Mouse (Mus musculus) CD4-positive, CD25-positive, alpha-beta regulatory T cell, adult 9 weeks (primary cell): Measurements from ENCODE around the gene Olfr73. TPM values are rescaled to one million over a fixed set of nuclear protein-coding genes. Genes with fewer than 3 reads are reported as not detected.

Source experiments
- polyA plus RNA-seq: library from polyadenylated mRNA; unstranded; fragments of 100-300 nt; shearing (Covaris generic); gene quantifications from one replicate; pipeline ENCODE4 v1.2.1, GENCODE M21; 2017

Olfr73 gene
- polyA plus RNA-seq, result not detected

DNA sequence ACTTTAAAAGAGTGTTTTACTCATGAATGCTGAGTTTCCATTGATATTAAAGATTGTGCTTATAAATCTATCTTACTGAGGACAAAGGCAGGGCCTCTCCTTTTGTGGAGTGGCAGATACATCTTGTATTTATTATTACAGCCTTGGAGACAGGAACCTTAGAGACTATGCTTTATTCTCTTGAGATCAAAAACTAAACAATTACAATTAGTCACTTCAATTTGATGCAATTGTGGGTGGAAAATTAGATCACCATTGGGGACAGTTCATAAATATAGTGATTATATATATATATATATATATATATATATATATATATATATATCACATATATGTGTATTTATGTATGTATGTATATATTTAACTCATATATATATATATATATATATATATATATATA, at the start of gene Olfr73:
Gene Olfr73 (minus strand): TSS at position 101 of the 400 bp plus-strand sequence.

DNA sequence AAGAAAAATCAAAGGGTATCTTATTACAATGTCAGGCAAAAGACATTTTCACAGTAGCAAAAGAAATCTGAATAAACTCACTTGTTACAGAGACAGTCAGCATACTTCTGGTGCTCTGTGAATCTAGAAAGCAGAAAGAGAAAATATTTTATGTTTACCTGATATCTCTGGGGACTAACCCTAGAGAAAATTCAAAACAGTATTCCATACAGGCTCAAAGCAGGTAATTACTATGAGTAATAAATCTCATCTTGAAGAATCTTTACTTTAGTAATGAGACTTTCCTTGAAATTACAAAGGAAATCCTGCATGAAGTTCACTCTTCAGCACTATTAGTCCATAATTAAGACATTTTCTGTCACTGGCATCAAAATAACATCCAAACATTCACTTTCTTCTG, 34.2 kb upstream of the Olfr73 start, which contains the start of gene Olfr1163:
Gene Olfr1163 (minus strand): TSS at position 101 of the 400 bp plus-strand sequence.

GRCm38 (mm10) chr2:88051029-88051428, 13.5 kb upstream of the Olfr73 start, which contains the start of gene Olfr1162:
TSS of gene Olfr1162 (minus strand) at chr2:88051129.

DNA sequence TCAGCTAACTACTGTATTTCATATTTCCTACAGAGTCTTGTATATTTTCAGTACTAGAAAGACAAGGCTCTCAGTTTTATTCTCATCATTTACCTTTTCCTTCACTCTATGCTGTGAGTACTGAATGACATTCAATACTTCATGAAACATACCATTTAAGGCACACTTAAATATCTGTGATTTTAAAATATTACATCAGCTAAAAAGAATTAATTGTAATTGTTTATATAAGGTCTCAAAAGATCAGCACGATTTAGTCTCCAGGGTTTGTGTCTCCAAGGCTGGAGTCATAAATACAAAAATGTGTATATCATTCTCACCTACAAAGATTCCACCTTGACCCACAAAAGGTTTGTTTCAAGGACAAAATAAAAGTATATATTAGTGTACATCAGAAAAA, 15.0 kb downstream of the Olfr73 start, which contains the start of gene Olfr1161:
Gene Olfr1161 (plus strand): TSS at position 301 of the 400 bp plus-strand sequence.

DNA sequence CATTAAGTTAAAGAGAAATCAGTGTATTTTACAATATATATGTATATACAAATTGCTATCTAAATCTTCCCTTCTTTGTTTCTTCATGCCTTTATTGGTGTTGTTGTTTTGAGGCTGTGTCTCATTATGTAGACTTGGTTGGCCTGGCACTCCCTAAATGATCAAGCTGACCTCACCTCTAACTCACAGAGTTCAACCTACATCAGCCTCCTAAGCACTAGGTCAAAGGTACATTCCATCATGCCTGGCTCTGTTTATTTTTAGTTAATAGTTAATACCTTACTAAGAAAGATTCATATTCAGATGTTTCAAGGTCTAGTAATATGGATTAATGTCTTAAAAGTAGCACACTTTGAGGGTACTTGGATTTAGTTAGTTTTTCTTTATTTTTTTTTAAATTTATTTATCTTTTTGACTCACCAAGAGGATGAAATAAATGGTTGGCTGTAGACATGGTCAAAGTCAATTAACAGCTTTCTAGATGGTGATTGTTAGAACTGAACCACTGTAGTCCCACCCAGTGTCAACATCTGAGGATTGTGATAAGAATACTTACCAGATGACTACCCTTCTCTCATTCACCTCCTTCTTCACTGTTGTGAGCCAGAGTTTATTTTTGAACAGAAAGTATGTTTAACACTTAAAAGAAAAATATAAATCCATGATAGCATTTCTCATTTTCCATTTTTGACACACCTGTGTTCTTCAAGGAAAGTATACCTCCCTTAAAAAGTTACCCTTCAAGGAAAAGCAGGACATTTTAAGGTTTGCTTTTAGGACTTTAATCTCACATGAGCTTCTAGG, 29.8 kb downstream of the Olfr73 start, which contains the start of gene Olfr1160:
Gene Olfr1160 (minus strand): TSS at position 754 of the 804 bp plus-strand sequence.

DNA sequence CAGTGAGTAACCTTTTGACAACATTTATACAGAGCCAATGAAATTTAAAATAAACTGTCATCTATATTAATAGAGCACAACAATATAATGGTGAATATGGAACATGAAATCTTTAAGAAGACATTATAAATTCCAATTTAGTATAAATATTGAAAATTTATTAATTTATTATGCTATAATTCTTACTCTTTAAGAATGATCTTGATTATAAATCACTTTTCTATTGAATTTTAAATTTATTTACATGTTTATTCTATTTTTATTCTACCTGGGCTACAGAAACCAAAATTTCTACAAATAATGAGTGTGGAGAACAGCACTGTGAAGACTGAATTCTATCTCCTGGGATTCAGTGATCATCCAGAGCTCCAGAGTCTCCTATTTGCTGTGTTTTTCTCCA, 47.7 kb downstream of the Olfr73 start, which contains the start of gene Olfr1158:
Gene Olfr1158 (plus strand): TSS at position 301 of the 400 bp plus-strand sequence.

Other genes starting within 250 kb of the Olfr73 start
- gene Olfr1143, start 237.1 kb downstream of the Olfr73 start, polyA plus RNA-seq, result not detected
- not detected for gene Olfr1145, start 227.9 kb downstream of the Olfr73 start, polyA plus RNA-seq
- not detected for gene Olfr1148, start 207.2 kb downstream of the Olfr73 start, polyA plus RNA-seq
- gene Olfr1150-ps1, start 193.7 kb downstream of the Olfr73 start, polyA plus RNA-seq, result not detected
- gene Olfr1151, start 181.8 kb downstream of the Olfr73 start, polyA plus RNA-seq, result not detected
- 0.04 TPM for gene Olfr1152, start 171.2 kb downstream of the Olfr73 start, polyA plus RNA-seq
- gene Olfr1153, start 142.7 kb downstream of the Olfr73 start, polyA plus RNA-seq, result not detected
- not detected for gene Olfr1154, start 132.5 kb downstream of the Olfr73 start, polyA plus RNA-seq
- not detected for gene Olfr1155, start 92.6 kb downstream of the Olfr73 start, polyA plus RNA-seq
- gene Olfr1156, start 84.6 kb downstream of the Olfr73 start, polyA plus RNA-seq, result 0.11 TPM
- gene Olfr1157, start 69.4 kb downstream of the Olfr73 start, polyA plus RNA-seq, result not detected
- not detected for gene Olfr74, start 63.0 kb downstream of the Olfr73 start, polyA plus RNA-seq
- gene Olfr1158, start 47.6 kb downstream of the Olfr73 start, polyA plus RNA-seq, result not detected
- gene Olfr1160, start 29.4 kb downstream of the Olfr73 start, polyA plus RNA-seq, result not detected
- gene Olfr1161, start 14.9 kb downstream of the Olfr73 start, polyA plus RNA-seq, result not detected
- not detected for gene Olfr1162, start 13.4 kb upstream of the Olfr73 start, polyA plus RNA-seq
- not detected for gene Olfr1163, start 34.1 kb upstream of the Olfr73 start, polyA plus RNA-seq
- gene Olfr1164, start 56.3 kb upstream of the Olfr73 start, polyA plus RNA-seq, result not detected
- gene Olfr1166, start 90.6 kb upstream of the Olfr73 start, polyA plus RNA-seq, result not detected
- not detected for gene Olfr1167, start 117.5 kb upstream of the Olfr73 start, polyA plus RNA-seq
- not detected for gene Olfr1168, start 144.2 kb upstream of the Olfr73 start, polyA plus RNA-seq
- not detected for gene Olfr1170, start 190.6 kb upstream of the Olfr73 start, polyA plus RNA-seq
- gene Olfr1173, start 242.2 kb upstream of the Olfr73 start, polyA plus RNA-seq, result not detected